Mouse (Mus musculus) embryo, embryonic 9.5 days (tissue): Measurements from ENCODE around the gene Rom1.

Experiments used
- DNase-seq: peaks from one replicate; pipeline ENCODE4 v3.0.0-alpha.2; 2017; ENCODE audit errors: extremely low spot score

The Rom1 gene

DNA sequence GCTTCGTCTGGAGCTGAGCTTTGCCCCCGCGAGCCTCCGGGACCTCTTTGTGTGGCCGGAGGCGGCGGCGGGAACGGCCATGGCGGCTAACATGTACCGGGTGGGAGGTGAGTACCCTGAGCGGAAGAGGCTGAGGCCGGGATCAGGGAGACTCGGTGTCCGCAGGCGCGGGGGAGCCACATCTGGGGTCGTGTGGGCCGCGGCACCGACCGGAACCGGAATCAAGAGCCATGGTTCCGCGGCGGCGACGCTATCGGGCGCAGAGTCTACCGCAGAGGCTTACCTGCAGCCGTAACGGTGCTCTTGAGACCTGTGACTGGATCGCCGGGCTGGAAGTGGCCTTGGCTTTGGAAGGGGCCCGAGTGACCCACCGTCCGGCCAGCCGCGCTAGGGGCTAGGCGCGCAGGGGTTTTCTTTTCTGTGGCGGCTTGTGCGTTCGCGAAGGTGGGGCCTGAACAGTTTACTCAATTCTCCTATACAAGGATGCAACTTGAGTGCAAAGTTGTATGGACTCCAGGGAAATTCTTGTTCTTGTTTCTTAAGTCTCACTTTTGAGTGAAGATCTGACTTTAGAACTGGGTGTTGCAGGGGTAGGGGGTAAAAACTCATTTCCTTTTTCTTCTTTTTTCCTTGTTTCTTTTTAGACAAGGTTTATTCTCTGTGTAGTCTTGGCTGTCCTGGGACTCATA, 13.3 kb upstream of the Rom1 start:
- no peak for DNase-seq

- peak; percentile 98 for DNase-seq
Observed at GRCm38 (mm10) chr19:8941515-8942217, 12.5 kb upstream of the Rom1 start, which contains the start of gene Mta2. Mta2 (plus strand) TSS chr19:8941875.

DNA sequence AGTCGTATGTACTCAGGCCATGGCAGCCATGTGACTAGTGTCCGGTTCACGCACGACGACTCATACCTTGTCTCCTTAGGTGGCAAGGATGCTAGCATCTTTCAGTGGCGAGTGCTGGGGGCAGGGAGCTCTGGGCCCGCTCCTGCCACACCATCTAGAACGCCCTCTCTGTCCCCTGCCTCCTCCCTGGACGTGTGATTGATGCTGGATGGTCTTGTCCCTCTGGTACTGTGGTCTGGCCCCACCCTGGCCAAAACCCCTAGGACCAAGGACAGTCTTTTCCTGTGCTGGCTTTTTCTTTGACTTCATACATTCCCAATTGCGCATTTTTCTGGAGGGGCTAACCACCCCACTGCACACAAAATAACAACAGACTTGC, 12.0 kb upstream of the Rom1 start:
- no peak for DNase-seq

- no peak for DNase-seq
Observed at GRCm38 (mm10) chr19:8940526-8941133, 11.5 kb upstream of the Rom1 start.

DNA sequence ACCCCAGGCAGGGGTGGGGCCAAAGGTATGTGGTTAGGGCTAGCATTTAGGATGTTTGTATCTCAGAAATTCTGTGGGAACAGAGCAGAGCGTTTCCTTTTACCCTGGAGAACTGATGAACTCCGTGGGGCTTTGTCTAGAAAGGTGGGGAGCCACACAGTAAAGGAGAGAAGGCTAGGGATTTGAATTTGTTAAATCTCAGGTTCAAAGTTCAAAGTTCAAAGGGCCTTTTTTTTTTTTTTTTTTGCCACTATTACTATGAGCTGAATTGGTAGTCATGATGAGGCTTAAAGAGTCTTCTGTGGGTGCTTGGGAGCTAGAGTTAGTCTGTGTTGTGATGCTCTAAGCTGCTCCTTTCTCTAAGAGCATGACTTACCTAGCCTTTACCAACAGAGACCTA, 7.6 kb upstream of the Rom1 start:
- no peak for DNase-seq

DNA sequence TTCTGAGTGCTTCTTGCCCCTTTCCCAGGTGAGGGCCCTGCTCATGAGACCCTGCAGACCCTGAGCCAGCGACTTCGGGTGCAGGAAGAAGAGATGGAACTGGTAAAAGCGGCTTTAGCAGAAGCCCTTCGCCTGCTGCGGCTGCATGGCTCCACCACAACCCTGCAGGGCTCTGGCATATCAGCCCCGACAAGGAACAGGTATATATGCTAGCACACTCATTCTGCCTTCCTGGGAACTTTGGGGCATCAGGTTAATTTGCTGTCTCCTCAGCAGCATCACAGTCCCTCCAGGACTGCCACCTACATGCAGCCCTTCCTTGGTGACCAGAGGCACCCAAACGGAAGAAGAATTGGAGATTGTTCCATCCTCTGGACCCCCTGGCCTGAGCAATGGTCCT, 1.6 kb upstream of the Rom1 start:
- DNase-seq: no peak

- DNase-seq: no peak
Observed at GRCm38 (mm10) chr19:8930117-8930516, 961 bp upstream of the Rom1 start.

DNA sequence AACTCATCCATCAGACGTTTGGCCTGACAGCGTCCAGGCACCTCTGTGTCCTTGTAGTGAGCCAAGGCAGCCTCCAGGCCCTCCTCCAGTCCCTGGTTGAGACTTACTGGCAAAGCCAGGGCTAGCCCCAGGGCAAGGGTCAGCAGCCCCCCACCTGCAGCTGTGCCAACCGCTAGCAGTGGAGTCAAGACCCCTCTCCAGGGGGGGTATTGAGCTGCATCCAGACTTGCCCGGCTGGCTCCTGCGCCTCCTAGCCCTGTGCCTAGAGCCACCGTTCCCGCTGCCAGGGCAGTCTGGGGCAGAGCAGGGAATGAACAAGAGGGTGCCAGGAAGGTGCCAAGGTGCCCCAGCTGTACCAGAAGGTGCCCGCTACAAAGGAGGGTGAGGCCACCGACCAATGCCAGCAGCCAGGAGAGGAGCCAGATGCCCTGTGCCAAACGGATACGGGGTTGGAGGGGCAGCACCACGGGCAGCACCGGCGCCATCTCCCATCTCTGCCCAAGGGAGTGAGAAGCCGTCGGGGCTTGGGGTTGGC, 400 bp downstream of the Rom1 start:
- DNase-seq: no peak

GRCm38 (mm10) chr19:8927891-8928525, 1.1 kb downstream of the Rom1 start:
- no peak for DNase-seq

DNA sequence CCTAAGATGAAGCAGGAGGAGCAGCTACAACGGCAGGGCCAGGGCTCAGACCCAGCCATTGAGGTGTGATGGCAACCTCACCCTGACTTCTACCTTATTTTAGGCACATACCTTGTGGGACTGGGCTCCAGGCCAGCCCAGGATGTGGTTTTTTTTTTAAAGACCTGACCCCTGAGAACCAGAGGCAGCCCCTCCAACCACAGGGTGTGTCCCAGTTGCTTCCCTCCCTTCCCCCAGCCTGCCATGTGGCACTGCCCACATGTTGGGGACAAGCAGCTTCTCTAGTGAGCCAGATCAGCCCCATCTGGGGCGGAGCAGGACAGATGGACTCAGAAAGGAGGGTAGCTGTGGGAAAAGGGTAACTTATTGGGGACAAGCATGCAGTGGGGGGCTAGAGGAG, 2.4 kb downstream of the Rom1 start:
- DNase-seq: no peak

DNA sequence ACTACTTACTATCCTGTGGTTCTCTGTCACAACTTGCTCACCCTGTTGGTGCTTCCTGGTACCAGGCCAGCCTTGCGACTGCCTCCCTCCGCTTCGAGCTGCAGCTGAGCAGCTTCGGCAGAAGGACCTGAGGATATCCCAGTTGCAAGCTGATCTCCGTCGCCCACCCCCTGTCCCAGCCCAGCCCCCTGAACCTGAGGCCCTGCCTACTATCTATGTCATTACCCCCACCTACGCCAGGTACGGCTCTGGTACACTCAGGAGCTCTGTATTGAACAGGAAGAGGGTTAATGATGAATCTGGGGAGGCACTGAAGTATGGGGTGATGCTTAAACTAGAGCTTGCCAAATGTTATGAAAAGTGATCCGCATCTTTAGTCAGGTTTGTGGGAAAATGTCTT, 7.4 kb downstream of the Rom1 start:
- no peak for DNase-seq

DNA sequence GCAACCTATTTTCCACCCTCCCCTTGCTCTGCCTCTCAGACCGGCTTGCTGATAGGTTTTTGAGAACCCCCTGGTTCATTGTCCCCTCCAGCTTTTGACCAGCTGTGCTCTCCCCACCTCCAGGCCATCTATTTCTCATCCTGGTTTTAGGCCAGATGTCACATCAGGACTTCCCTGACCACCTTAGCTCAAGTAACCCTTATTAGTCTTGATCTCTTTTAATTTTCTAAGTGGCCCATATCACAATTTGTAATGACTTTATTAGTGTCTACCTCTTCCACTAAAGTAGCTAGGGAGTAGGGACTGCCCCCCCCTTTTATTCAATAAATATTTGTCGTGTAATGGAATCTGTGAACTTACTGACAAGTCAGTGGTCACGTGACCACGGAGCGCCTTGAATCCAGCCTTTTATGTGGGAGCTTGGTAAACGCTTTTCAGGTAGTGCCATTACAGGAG, 8.3 kb downstream of the Rom1 start:
- peak; percentile 49 for DNase-seq

GRCm38 (mm10) chr19:8920073-8920736, 9.0 kb downstream of the Rom1 start, which contains the start of gene B3gat3:
B3gat3 (plus strand) TSS chr19:8920374.
- peak; percentile 96 for DNase-seq

DNA sequence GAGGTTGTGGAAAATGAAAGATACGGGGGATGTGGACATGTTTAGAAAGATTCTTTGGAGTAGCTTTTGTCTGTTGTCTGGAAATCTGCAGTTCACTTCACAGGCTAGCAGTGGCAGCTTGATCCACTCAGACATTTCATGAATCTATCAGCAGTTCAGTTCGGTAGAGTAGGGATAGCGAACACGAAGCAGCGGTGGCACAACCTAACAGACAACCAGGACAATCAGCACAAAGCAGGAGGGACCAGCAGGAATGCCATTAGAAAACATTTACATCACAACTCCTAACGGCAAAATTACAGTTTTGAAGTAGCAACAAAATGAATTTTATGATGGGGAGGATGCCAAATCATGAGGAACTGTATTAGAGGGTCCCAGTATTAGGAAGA, 9.5 kb downstream of the Rom1 start:
- no peak for DNase-seq

GRCm38 (mm10) chr19:8919000-8919399, 10.2 kb downstream of the Rom1 start:
- no peak for DNase-seq

- DNase-seq: no peak
Observed at GRCm38 (mm10) chr19:8914212-8914611, 14.9 kb downstream of the Rom1 start.

DNA sequence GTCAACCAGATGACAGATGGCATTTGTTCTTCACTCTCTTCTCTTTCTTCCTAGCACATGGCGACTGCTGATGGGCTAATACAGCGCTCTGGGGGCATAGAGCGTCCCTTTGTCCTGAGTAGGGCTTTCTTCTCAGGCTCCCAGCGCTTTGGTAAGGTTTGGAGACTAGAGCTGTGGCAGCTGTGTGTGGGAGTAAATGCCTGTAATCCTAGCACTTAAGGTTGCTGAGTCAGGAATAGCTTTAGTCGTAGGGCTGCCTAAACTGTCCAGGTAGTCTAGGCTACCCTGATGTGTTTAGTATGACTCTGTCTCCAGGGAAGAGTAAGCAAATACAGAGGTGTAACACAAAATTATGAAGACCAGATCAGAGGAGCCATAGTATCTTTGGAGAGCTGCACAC, 17.3 kb downstream of the Rom1 start:
- DNase-seq: no peak

GRCm38 (mm10) chr19:8908531-8908930, 20.6 kb downstream of the Rom1 start:
- DNase-seq: no peak

- no peak for DNase-seq
Observed at GRCm38 (mm10) chr19:8903412-8903811, 25.7 kb downstream of the Rom1 start.

DNA sequence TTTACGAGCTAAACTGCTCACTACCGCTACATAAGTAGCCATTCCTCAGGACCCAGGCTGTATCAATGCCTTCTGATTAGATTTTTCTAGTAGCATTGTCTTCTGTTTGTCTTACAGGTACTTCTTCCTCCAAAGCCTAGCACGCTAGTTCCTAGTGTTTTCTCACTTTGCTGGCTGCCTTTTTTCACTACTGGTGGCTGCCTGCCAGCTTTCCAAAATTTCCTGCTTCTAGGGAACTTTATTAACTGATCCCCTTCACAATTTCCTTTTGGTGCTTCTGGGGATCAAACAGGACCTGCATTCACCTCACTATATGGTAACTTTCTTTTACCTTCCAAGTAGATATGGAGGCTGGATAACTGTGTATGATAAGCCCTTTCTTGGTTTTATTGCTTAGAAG, 30.1 kb downstream of the Rom1 start:
- no peak for DNase-seq

DNA sequence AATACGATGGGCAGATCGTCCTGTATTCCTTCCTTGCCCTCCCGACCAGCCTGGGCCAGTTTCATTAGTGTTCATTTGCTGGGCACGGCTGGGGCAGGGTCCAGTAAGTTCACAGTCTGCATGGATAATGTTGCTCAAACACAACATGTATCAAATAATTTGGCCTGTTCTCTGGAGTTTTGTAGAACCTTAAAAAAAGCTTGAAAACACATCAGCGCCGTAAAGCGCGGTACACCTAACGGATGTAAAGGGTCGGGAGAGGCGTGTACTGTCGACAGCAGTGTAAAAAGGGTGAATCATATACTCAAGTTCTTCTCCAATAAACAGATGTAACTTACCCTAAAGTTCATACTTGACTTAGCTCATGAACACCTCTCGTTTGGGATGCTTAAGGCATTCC, 30.6 kb downstream of the Rom1 start:
- no peak for DNase-seq
